Mouse (Mus musculus) central nervous system, embryonic 11.5 days (tissue): ENCODE measurements around the gene Eml5. TPM values are rescaled to one million over a fixed set of nuclear protein-coding genes. Genes with fewer than 3 reads are reported as not detected.

Source experiments
- polyA plus RNA-seq: library from polyadenylated mRNA; depleted of rRNA; stranded (reverse); fragments of >200 nt; gene quantifications from 2 replicates; pipeline ENCODE4 v1.2.3, GENCODE M21; 2012; rRNA removed

Eml5 gene
- polyA plus RNA-seq = 62.7 and 101 TPM in 2 replicates

GRCm38 (mm10) chr12:98900881-98901801 lies at the start of gene Eml5:
Gene Eml5, minus strand, starts transcription at chr12:98901484.

GRCm38 (mm10) chr12:98920194-98920991 lies 19.1 kb upstream of the Eml5 start, which contains the start of gene Ttc8:
Gene Ttc8, plus strand, starts transcription at chr12:98920574.

GRCm38 (mm10) chr12:98746746-98747379 lies 154.4 kb downstream of the Eml5 start, which contains the start of gene Zc3h14:
Gene Zc3h14, plus strand, starts transcription at chr12:98746964.

DNA sequence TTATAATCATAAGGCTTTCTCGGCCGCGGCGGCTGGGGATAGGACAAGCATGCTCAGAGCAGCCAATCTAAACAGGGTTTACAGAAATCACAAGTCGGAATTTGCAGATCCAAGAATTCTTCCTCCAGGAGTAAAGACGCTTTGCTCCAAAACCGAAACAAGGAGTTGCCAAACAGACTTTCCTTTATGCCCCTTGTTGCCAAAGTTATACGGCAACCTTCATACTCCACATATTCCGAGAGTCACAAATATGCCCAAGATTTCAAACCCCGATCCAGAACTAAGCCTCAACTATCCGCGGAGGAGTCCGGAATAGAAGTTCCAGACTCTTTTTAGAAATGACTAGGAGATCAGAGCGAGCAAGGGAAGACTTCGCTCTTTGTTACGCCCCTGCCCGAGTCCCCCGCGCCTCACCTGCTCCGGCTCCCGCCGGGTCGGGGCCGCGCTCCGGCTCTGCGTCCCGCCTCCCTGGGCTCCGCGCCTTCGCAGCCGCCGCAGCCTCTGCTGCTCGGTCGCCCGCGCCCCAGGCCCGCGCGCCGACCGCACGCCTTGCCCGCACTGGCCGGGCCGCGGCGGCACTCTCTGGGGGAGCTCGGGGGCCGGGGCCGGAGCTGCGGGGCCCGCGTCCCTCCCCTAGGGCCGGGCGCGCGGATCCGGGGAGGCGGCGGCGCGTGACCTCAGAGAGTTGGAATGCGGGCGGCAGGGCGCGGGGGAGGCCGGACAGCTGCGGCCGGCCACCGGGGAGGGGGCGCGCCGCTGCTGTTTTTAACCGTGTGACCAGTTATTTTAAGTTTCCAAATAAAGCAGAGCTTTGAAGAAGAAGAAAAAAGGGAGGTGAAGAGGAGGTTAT lies 164.1 kb downstream of the Eml5 start, which contains the start of gene Ptpn21:
TSS of gene Ptpn21 (minus strand) at position 455 of the 850 bp plus-strand sequence.

Other genes with a start within 250 kb of the Eml5 start
- 9.2 and 10.4 TPM in 2 replicates for gene Ptpn21, start 164.1 kb downstream of the Eml5 start, polyA plus RNA-seq
- 119 and 178 TPM in 2 replicates for gene Zc3h14, start 154.5 kb downstream of the Eml5 start, polyA plus RNA-seq
- 35.4 and 47.1 TPM in 2 replicates for gene Ttc8, start 19.1 kb upstream of the Eml5 start, polyA plus RNA-seq